Mouse (Mus musculus) heart, embryonic 16.5 days (tissue): ENCODE results near the gene Guk1. TPM values are rescaled to one million over a fixed set of nuclear protein-coding genes. Genes with fewer than 3 reads are reported as not detected.

Experiments
- ATAC-seq: fragments of 200-750 bp; cut with Nextera tagmentation; replicated peaks from 2 replicates; pipeline ENCODE4 v1.8.0; 2017; ENCODE audit warnings: moderate number of reproducible peaks; ENCODE audit not compliant: insufficient read depth, low FRiP score; ENCODE audit errors: extremely low read depth
- H3K27ac ChIP-seq: fragments of 300-500 bp; sonication (generic); 2 replicates; pipeline ENCODE4 v1.5.1; 2014; ENCODE audit warnings: mild to moderate bottlenecking, low read length, control low read depth, moderate library complexity
- H3K27me3 ChIP-seq: fragments of 300-500 bp; sonication (generic); 2 replicates; pipeline ENCODE4 v1.6.1; 2014; ENCODE audit warnings: low read length, mixed read lengths; ENCODE audit not compliant: control insufficient read depth, insufficient read depth
- H3K36me3 ChIP-seq: fragments of 300-500 bp; sonication (generic); 2 replicates; pipeline ENCODE4 v1.6.1; 2014; ENCODE audit not compliant: control insufficient read depth, insufficient read depth
- H3K4me1 ChIP-seq: fragments of 300-500 bp; sonication (generic); 2 replicates; pipeline ENCODE4 v1.6.1; 2014; ENCODE audit warnings: low read length, mixed read lengths; ENCODE audit not compliant: control insufficient read depth, insufficient read depth
- H3K4me2 ChIP-seq: fragments of 300-500 bp; sonication (generic); 2 replicates; pipeline ENCODE4 v1.6.1; 2014; ENCODE audit warnings: low read depth, mild to moderate bottlenecking, control low read depth, low read length
- H3K4me3 ChIP-seq: fragments of 300-500 bp; sonication (generic); 2 replicates; pipeline ENCODE4 v1.5.1; 2014; ENCODE audit warnings: mild to moderate bottlenecking, control low read depth, low read length
- H3K9ac ChIP-seq: fragments of 300-500 bp; sonication (generic); 2 replicates; pipeline ENCODE4 v1.6.1; 2014; ENCODE audit warnings: low read length, control low read depth
- H3K9me3 ChIP-seq: fragments of 300-500 bp; sonication (generic); replicated peaks from 2 replicates; pipeline ENCODE4 v1.6.1; 2016; ENCODE audit warnings: low read length; ENCODE audit not compliant: control insufficient read depth
- WGBS: fragments of 180-500 bp; shearing (Covaris S2); extraction: QIAGEN DNeasy Blood & Tissue Kit; methylation state at CpG from one replicate; pipeline ENCODE4 v1.1.7; 2014; 5-methylcytosine and 5-hydroxymethylcytosine counted together
- polyA plus RNA-seq: library from polyadenylated mRNA; unstranded; fragments of >200 nt; fragmentation: Nextera tagmentation; extraction: Ambion mirVana; gene quantifications from 2 replicates; pipeline ENCODE4 v1.2.1, GENCODE M21; 2015

The Guk1 gene
- polyA plus RNA-seq, 1 experiment from 2014 or later: 130 TPM

GRCm38 (mm10) chr11:59226787-59227603, 35.0 kb upstream of the Guk1 start:
- H3K9me3 ChIP-seq: no peaks in the 10 kb centered on the region
- H3K36me3 ChIP-seq: no peaks in the 10 kb centered on the region; the same call in none of the 2 replicates
- ATAC-seq: no peak
- H3K27me3 ChIP-seq: no peaks in the 10 kb centered on the region
- peak overlapping the region; percentile 72 for H3K4me2 ChIP-seq
- H3K4me3 ChIP-seq: peak overlapping the region; percentile 100
- peak overlapping the region; percentile 100 for H3K9ac ChIP-seq
- 1% methylated on average over 21 of the region's 21 CpGs for WGBS
- H3K4me1 ChIP-seq: peaks cover 53% of the 10 kb centered on the region
- H3K27ac ChIP-seq: peak overlapping the region; percentile 96

GRCm38 (mm10) chr11:59226251-59226650, 34.2 kb upstream of the Guk1 start:
- peaks cover 61% of the 10 kb centered on the region for H3K4me1 ChIP-seq
- H3K9ac ChIP-seq: peak overlapping the region; percentile 100
- no peak for ATAC-seq
- H3K4me3 ChIP-seq: peak overlapping the region; percentile 100
- H3K9me3 ChIP-seq: no peaks in the 10 kb centered on the region
- WGBS: 31% methylated on average over 3 of the region's 3 CpGs
- peak overlapping the region; percentile 72 for H3K4me2 ChIP-seq
- H3K27me3 ChIP-seq: no peaks in the 10 kb centered on the region
- H3K27ac ChIP-seq: peak overlapping the region; percentile 96; the same call in 1 of the 2 replicates
- H3K36me3 ChIP-seq: peaks cover 5% of the 10 kb centered on the region

GRCm38 (mm10) chr11:59225167-59225566, 33.2 kb upstream of the Guk1 start:
- peak overlapping the region; percentile 14 for H3K4me3 ChIP-seq
- peaks cover 68% of the 10 kb centered on the region for H3K4me1 ChIP-seq

GRCm38 (mm10) chr11:59224470-59224869, 32.5 kb upstream of the Guk1 start:
- no peak overlapping the region for H3K4me2 ChIP-seq
- no peak for ATAC-seq
- no peaks in the 10 kb centered on the region for H3K9me3 ChIP-seq
- H3K9ac ChIP-seq: no peak overlapping the region
- peaks cover 68% of the 10 kb centered on the region for H3K4me1 ChIP-seq
- H3K27me3 ChIP-seq: no peaks in the 10 kb centered on the region
- no peak overlapping the region for H3K4me3 ChIP-seq
- H3K27ac ChIP-seq: no peak overlapping the region
- peaks cover 8% of the 10 kb centered on the region for H3K36me3 ChIP-seq
- 32% methylated on average over 2 of the region's 2 CpGs for WGBS

More at GRCm38 (mm10) chr11:59225167-59225566, 33.2 kb upstream of the Guk1 start:
- H3K4me2 ChIP-seq: peak overlapping the region; percentile 72
- peak overlapping the region; percentile 28 for H3K9ac ChIP-seq
- WGBS: 36% methylated on average over 2 of the region's 2 CpGs
- no peak for ATAC-seq
- H3K9me3 ChIP-seq: no peaks in the 10 kb centered on the region
- no peaks in the 10 kb centered on the region for H3K27me3 ChIP-seq
- H3K27ac ChIP-seq: peak overlapping the region; percentile 17; the same call in 1 of the 2 replicates
- H3K36me3 ChIP-seq: peaks cover 5% of the 10 kb centered on the region

- H3K4me3 ChIP-seq: no peak overlapping the region
- H3K4me2 ChIP-seq: no peak overlapping the region
- 81% methylated on average over 3 of the region's 3 CpGs for WGBS
- no peak overlapping the region for H3K27ac ChIP-seq
- ATAC-seq: no peak
- no peaks in the 10 kb centered on the region for H3K9me3 ChIP-seq
- peaks cover 68% of the 10 kb centered on the region for H3K4me1 ChIP-seq
- H3K36me3 ChIP-seq: peaks cover 10% of the 10 kb centered on the region
- H3K27me3 ChIP-seq: no peaks in the 10 kb centered on the region
- H3K9ac ChIP-seq: no peak overlapping the region
These were observed 32.0 kb upstream of the Guk1 start for GRCm38 (mm10) chr11:59224025-59224424.

- no peak overlapping the region for H3K9ac ChIP-seq
These were observed 30.3 kb upstream of the Guk1 start for GRCm38 (mm10) chr11:59222306-59222705.

GRCm38 (mm10) chr11:59221604-59222003, 29.6 kb upstream of the Guk1 start:
- H3K36me3 ChIP-seq: peaks cover 10% of the 10 kb centered on the region
- H3K4me1 ChIP-seq: peaks cover 77% of the 10 kb centered on the region
- no peak for ATAC-seq
- no peaks in the 10 kb centered on the region for H3K9me3 ChIP-seq
- no peak overlapping the region for H3K4me3 ChIP-seq
- no peak overlapping the region for H3K9ac ChIP-seq
- no peak overlapping the region for H3K27ac ChIP-seq
- H3K27me3 ChIP-seq: no peaks in the 10 kb centered on the region
- no peak overlapping the region for H3K4me2 ChIP-seq

More at GRCm38 (mm10) chr11:59222306-59222705, 30.3 kb upstream of the Guk1 start:
- peaks cover 10% of the 10 kb centered on the region for H3K36me3 ChIP-seq
- no peaks in the 10 kb centered on the region for H3K27me3 ChIP-seq
- H3K4me1 ChIP-seq: peaks cover 75% of the 10 kb centered on the region
- no peak for ATAC-seq
- WGBS: 74% methylated on average over 4 of the region's 4 CpGs
- H3K4me2 ChIP-seq: no peak overlapping the region
- H3K27ac ChIP-seq: no peak overlapping the region
- no peaks in the 10 kb centered on the region for H3K9me3 ChIP-seq
- no peak overlapping the region for H3K4me3 ChIP-seq

- H3K4me2 ChIP-seq: no peak overlapping the region
- H3K36me3 ChIP-seq: peaks cover 10% of the 10 kb centered on the region
- no peak overlapping the region for H3K9ac ChIP-seq
- no peak overlapping the region for H3K27ac ChIP-seq
- ATAC-seq: no peak
- H3K4me3 ChIP-seq: no peak overlapping the region
- no peaks in the 10 kb centered on the region for H3K27me3 ChIP-seq
- peaks cover 54% of the 10 kb centered on the region for H3K4me1 ChIP-seq
- no peaks in the 10 kb centered on the region for H3K9me3 ChIP-seq
These were observed 27.1 kb upstream of the Guk1 start for GRCm38 (mm10) chr11:59219064-59219463.

- peaks cover 51% of the 10 kb centered on the region for H3K4me1 ChIP-seq
- peaks cover 10% of the 10 kb centered on the region for H3K36me3 ChIP-seq
- H3K4me3 ChIP-seq: no peak overlapping the region
- no peak overlapping the region; the same call in 1 of the 2 replicates for H3K4me2 ChIP-seq
- no peak for ATAC-seq
- H3K27me3 ChIP-seq: no peaks in the 10 kb centered on the region
- no peaks in the 10 kb centered on the region for H3K9me3 ChIP-seq
- 66% methylated on average over 4 of the region's 4 CpGs for WGBS
- H3K27ac ChIP-seq: 0 out of 2 replicates have a peak overlapping the region, but pooled peaks have one; percentile 16
- H3K9ac ChIP-seq: no peak overlapping the region
These were observed 26.5 kb upstream of the Guk1 start for GRCm38 (mm10) chr11:59218389-59218998.
